Mouse (Mus musculus): ENCODE data around the gene Ppef2.

DNA sequence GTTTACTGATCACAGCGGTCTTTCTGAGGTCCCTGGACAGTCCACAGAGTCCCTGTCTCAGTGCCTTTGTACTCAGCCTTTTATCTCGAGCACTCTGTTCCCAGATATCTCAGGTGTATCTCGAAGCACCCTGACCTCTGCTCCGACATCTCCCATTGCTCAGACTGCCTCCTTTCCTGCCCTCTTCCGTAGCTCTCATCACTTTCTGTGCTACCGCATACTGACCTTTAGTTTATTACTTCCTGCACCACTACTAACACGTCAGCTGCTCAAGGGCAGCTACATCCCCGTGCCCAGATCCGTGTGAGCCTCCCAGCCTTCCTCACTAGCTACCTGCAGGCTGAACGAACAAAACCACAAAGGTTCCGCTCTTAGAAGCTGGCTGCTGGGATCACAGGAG lies 7.5 kb downstream of the Ppef2 start:
- no peak for TF ChIP-seq CTCF (IDR thresholded peaks at IDR 0.05; ENCODE audit: low read depth, low read length)
- no peak for TF ChIP-seq EP300 (IDR thresholded peaks at IDR 0.05; ENCODE audit: insufficient read depth, low read depth, low read length)
- TF ChIP-seq POLR2A (IDR thresholded peaks at IDR 0.05; ENCODE audit: insufficient read depth, low read length) = no peak
